Mouse (Mus musculus) limb, embryonic 10.5 days (tissue): Measurements from ENCODE around the gene Duox1. TPM values are rescaled to one million over a fixed set of nuclear protein-coding genes. Genes with fewer than 3 reads are reported as not detected.
"Not testable (repeated sequence)": the region's sequence is repeated elsewhere in the genome, so short reads cannot be mapped to it uniquely, and the experiment has no call there.

Source experiments
- DNase-seq: peaks from one replicate; pipeline ENCODE4 v3.0.0-alpha.2; 2017; ENCODE audit warnings: low spot score
- H3K27ac ChIP-seq: fragments of 300-500 bp; sonication (generic); 2 replicates; pipeline ENCODE4 v1.5.1; 2016; ENCODE audit warnings: mild to moderate bottlenecking
- H3K27me3 ChIP-seq: fragments of 300-500 bp; sonication (generic); 2 replicates; pipeline ENCODE4 v1.6.1; 2016; ENCODE audit warnings: low read depth, mild to moderate bottlenecking; ENCODE audit not compliant: poor library complexity, severe bottlenecking
- H3K36me3 ChIP-seq: fragments of 300-500 bp; sonication (generic); 2 replicates; pipeline ENCODE4 v1.6.1; 2016; ENCODE audit warnings: mild to moderate bottlenecking, moderate library complexity
- H3K4me1 ChIP-seq: fragments of 300-500 bp; sonication (generic); 2 replicates; pipeline ENCODE4 v1.6.1; 2016
- H3K4me3 ChIP-seq: fragments of 300-500 bp; sonication (generic); 2 replicates; pipeline ENCODE4 v1.5.1; 2016; ENCODE audit warnings: mild to moderate bottlenecking, moderate library complexity
- H3K9me3 ChIP-seq: fragments of 300-500 bp; sonication (generic); replicated peaks from 2 replicates; pipeline ENCODE4 v1.6.1; 2016; ENCODE audit warnings: mild to moderate bottlenecking
- WGBS: fragments of 180-500 bp; shearing (Covaris S2); methylation state at CpG from one replicate; pipeline ENCODE4 v1.1.7; 2016; 5-methylcytosine and 5-hydroxymethylcytosine counted together
- polyA plus RNA-seq: library from polyadenylated mRNA; unstranded; fragments of >200 nt; fragmentation: Nextera tagmentation; extraction: Ambion mirVana; gene quantifications from 2 replicates; pipeline ENCODE4 v1.2.1, GENCODE M21; 2016

Duox1 gene
- polyA plus RNA-seq, 1 experiment from 2014 or later, result 0.18 TPM

GRCm38 (mm10) chr2:122324586-122324985 lies 9.1 kb downstream of the Duox1 start:
- DNase-seq, result no peak
- H3K36me3 ChIP-seq, result no peaks in the 10 kb centered on the region
- H3K4me1 ChIP-seq, result 0 out of 2 replicates have a peak, but pooled peaks cover 4% of the 10 kb centered on the region
- H3K4me3 ChIP-seq, result no peak overlapping the region
- 77% methylated on average over 3 of the region's 3 CpGs for WGBS
- no peaks in the 10 kb centered on the region for H3K9me3 ChIP-seq
- H3K27ac ChIP-seq, result no peak overlapping the region
- H3K27me3 ChIP-seq, result no peaks in the 10 kb centered on the region

- WGBS, result 69% methylated on average over 2 of the region's 2 CpGs
- H3K9me3 ChIP-seq, result no peaks in the 10 kb centered on the region
- no peaks in the 10 kb centered on the region for H3K36me3 ChIP-seq
- H3K4me3 ChIP-seq, result no peak overlapping the region
- H3K27ac ChIP-seq, result no peak overlapping the region
- no peaks in the 10 kb centered on the region for H3K27me3 ChIP-seq
- 0 out of 2 replicates have a peak, but pooled peaks cover 4% of the 10 kb centered on the region for H3K4me1 ChIP-seq
- DNase-seq, result no peak
These were observed 9.9 kb downstream of the Duox1 start for GRCm38 (mm10) chr2:122325361-122325760.

GRCm38 (mm10) chr2:122327986-122328385 lies 12.5 kb downstream of the Duox1 start:
- WGBS, result 77% methylated on average over 3 of the region's 3 CpGs

GRCm38 (mm10) chr2:122330317-122330716 lies 14.8 kb downstream of the Duox1 start:
- not testable (repeated sequence) for H3K4me1 ChIP-seq, H3K36me3 ChIP-seq, H3K27me3 ChIP-seq, DNase-seq, H3K27ac ChIP-seq, H3K9me3 ChIP-seq, H3K4me3 ChIP-seq
- 88% methylated on average over 6 of the region's 6 CpGs for WGBS

More at GRCm38 (mm10) chr2:122327986-122328385, 12.5 kb downstream of the Duox1 start:
- Histone ChIP-seq H3K36me3 (no peaks in the 10 kb centered on the region), H3K27ac (no peak overlapping the region), H3K4me3 (no peak overlapping the region), H3K27me3 (no peaks in the 10 kb centered on the region), H3K4me1 (0 out of 2 replicates have a peak, but pooled peaks cover 4% of the 10 kb centered on the region), H3K9me3 (no peaks in the 10 kb centered on the region)
- no peak for DNase-seq

- H3K4me3 ChIP-seq, result no peak overlapping the region
- 0 out of 2 replicates have a peak, but pooled peaks cover 11% of the 10 kb centered on the region for H3K27me3 ChIP-seq
- no peak overlapping the region for H3K27ac ChIP-seq
- no peaks in the 10 kb centered on the region for H3K9me3 ChIP-seq
- no peak for DNase-seq
- no peaks in the 10 kb centered on the region for H3K4me1 ChIP-seq
- no peaks in the 10 kb centered on the region for H3K36me3 ChIP-seq
- 88% methylated on average over 3 of the region's 3 CpGs for WGBS
These were observed 16.8 kb downstream of the Duox1 start for GRCm38 (mm10) chr2:122332222-122332621.

GRCm38 (mm10) chr2:122334170-122334569 lies 18.7 kb downstream of the Duox1 start:
- Histone ChIP-seq H3K4me3 (no peak overlapping the region), H3K27me3 (peaks cover 24% of the 10 kb centered on the region; the same call in 1 of the 2 replicates), H3K4me1 (peaks cover 3% of the 10 kb centered on the region; the same call in 1 of the 2 replicates), H3K9me3 (no peaks in the 10 kb centered on the region), H3K36me3 (no peaks in the 10 kb centered on the region), H3K27ac (no peak overlapping the region)
- DNase-seq, result no peak
- WGBS, result 85% methylated on average over 3 of the region's 3 CpGs

GRCm38 (mm10) chr2:122337291-122337690 lies 21.8 kb downstream of the Duox1 start:
- Histone ChIP-seq H3K27ac (no peak overlapping the region), H3K9me3 (no peaks in the 10 kb centered on the region), H3K27me3 (peaks cover 24% of the 10 kb centered on the region; the same call in 1 of the 2 replicates), H3K4me3 (peak overlapping the region; percentile 27), H3K36me3 (no peaks in the 10 kb centered on the region), H3K4me1 (peaks cover 3% of the 10 kb centered on the region; the same call in 1 of the 2 replicates)
- DNase-seq, result no peak
- 56% methylated on average over 21 of the region's 21 CpGs for WGBS

GRCm38 (mm10) chr2:122345106-122345893 lies 29.8 kb downstream of the Duox1 start:
- H3K27me3 ChIP-seq, result no peaks in the 10 kb centered on the region
- H3K4me3 ChIP-seq, result no peak overlapping the region
- H3K4me1 ChIP-seq, result peaks cover 24% of the 10 kb centered on the region
- no peak overlapping the region for H3K27ac ChIP-seq
- no peaks in the 10 kb centered on the region; the same call in 1 of the 2 replicates for H3K36me3 ChIP-seq
- no peaks in the 10 kb centered on the region for H3K9me3 ChIP-seq
- WGBS, result 84% methylated on average over 6 of the region's 6 CpGs
- peak; percentile 41 for DNase-seq

GRCm38 (mm10) chr2:122346164-122346563 lies 30.7 kb downstream of the Duox1 start:
- not testable (repeated sequence) for H3K9me3 ChIP-seq, H3K27ac ChIP-seq, H3K4me3 ChIP-seq, H3K36me3 ChIP-seq, H3K27me3 ChIP-seq, DNase-seq
- 88% methylated on average over 6 of the region's 6 CpGs for WGBS
- H3K4me1 ChIP-seq, result peaks cover 24% of the 10 kb centered on the region

GRCm38 (mm10) chr2:122347257-122347656 lies 31.8 kb downstream of the Duox1 start:
- H3K27me3 ChIP-seq, result no peaks in the 10 kb centered on the region
- 88% methylated on average over 3 of the region's 3 CpGs for WGBS
- H3K4me1 ChIP-seq, result peaks cover 24% of the 10 kb centered on the region
- H3K36me3 ChIP-seq, result peaks cover 15% of the 10 kb centered on the region
- no peak overlapping the region for H3K4me3 ChIP-seq
- H3K9me3 ChIP-seq, result no peaks in the 10 kb centered on the region
- no peak overlapping the region for H3K27ac ChIP-seq
- DNase-seq, result no peak

GRCm38 (mm10) chr2:122348531-122349131 lies 33.2 kb downstream of the Duox1 start:
- Histone ChIP-seq H3K27me3 (no peaks in the 10 kb centered on the region), H3K36me3 (peaks cover 27% of the 10 kb centered on the region), H3K27ac (peak overlapping the region; percentile 99), H3K4me1 (peaks cover 26% of the 10 kb centered on the region), H3K9me3 (no peaks in the 10 kb centered on the region), H3K4me3 (peak overlapping the region; percentile 66)
- peak; percentile 93 for DNase-seq
- WGBS, result under 1% methylated on average over 63 of the region's 63 CpGs

GRCm38 (mm10) chr2:122349136-122349785 lies 33.8 kb downstream of the Duox1 start:
- no peak for DNase-seq
- 10% methylated on average over 14 of the region's 14 CpGs for whole genome bisulfite sequencing
- peaks cover 33% of the 10 kb centered on the region for H3K36me3 ChIP-seq

More at GRCm38 (mm10) chr2:122349136-122349785, 33.8 kb downstream of the Duox1 start:
- H3K27ac ChIP-seq, result peak overlapping the region; percentile 99
- H3K27me3 ChIP-seq, result no peaks in the 10 kb centered on the region
- no peaks in the 10 kb centered on the region for H3K9me3 ChIP-seq
- peaks cover 33% of the 10 kb centered on the region for H3K4me1 ChIP-seq
- H3K4me3 ChIP-seq, result peak overlapping the region; percentile 66
